Mouse (Mus musculus) frontal cortex, postnatal 14 days (tissue): ENCODE results near the gene Syn2.
"Not testable (repeated sequence)": the region's sequence is repeated elsewhere in the genome, so short reads cannot be mapped to it uniquely, and the experiment has no call there.

Source experiments
- DNase-seq, 2 experiments: peaks; one replicate each; pipeline ENCODE4 v3.0.0; 2022; ENCODE audit warnings: low spot score in 2 of 2

Gene Syn2

GRCm38 (mm10) chr6:115174845-115175244 lies 40.1 kb downstream of the Syn2 start:
- DNase-seq: no peak

GRCm38 (mm10) chr6:115178826-115179225 lies 44.1 kb downstream of the Syn2 start:
- DNase-seq: no peak

- no peak for DNase-seq
Observed at GRCm38 (mm10) chr6:115181094-115181493, 46.4 kb downstream of the Syn2 start.

GRCm38 (mm10) chr6:115191111-115191510 lies 56.4 kb downstream of the Syn2 start:
- no peak for DNase-seq

- DNase-seq: no peak
Observed at GRCm38 (mm10) chr6:115200753-115201152, 66.1 kb downstream of the Syn2 start.

- DNase-seq: no peak
Observed at GRCm38 (mm10) chr6:115203029-115203428, 68.3 kb downstream of the Syn2 start.

GRCm38 (mm10) chr6:115210187-115210586 lies 75.5 kb downstream of the Syn2 start:
- no peak for DNase-seq

GRCm38 (mm10) chr6:115210820-115211219 lies 76.1 kb downstream of the Syn2 start:
- no peak for DNase-seq

- DNase-seq: no peak
Observed at GRCm38 (mm10) chr6:115212132-115212903, 77.6 kb downstream of the Syn2 start.

GRCm38 (mm10) chr6:115213129-115213528 lies 78.4 kb downstream of the Syn2 start:
- DNase-seq: no peak

- DNase-seq: no peak
Observed at GRCm38 (mm10) chr6:115221215-115221641, 86.5 kb downstream of the Syn2 start.

GRCm38 (mm10) chr6:115225519-115225918 lies 90.8 kb downstream of the Syn2 start:
- DNase-seq: no peak

- no peak for DNase-seq
Observed at GRCm38 (mm10) chr6:115227043-115227442, 92.3 kb downstream of the Syn2 start, which contains the start of gene Gm17482. Gm17482 (plus strand) TSS chr6:115227343.

- peak; percentile 47 to 82 for DNase-seq
Observed at GRCm38 (mm10) chr6:115227529-115227928, 92.8 kb downstream of the Syn2 start.

- no peak for DNase-seq
Observed at GRCm38 (mm10) chr6:115230557-115230956, 95.9 kb downstream of the Syn2 start.

GRCm38 (mm10) chr6:115231836-115232235 lies 97.1 kb downstream of the Syn2 start:
- DNase-seq: no peak

- DNase-seq: no peak
Observed at GRCm38 (mm10) chr6:115232562-115232961, 97.9 kb downstream of the Syn2 start.

GRCm38 (mm10) chr6:115238031-115239027 lies 103.6 kb downstream of the Syn2 start:
- DNase-seq: no peak

GRCm38 (mm10) chr6:115239335-115239734 lies 104.6 kb downstream of the Syn2 start:
- no peak for DNase-seq

GRCm38 (mm10) chr6:115240431-115240830 lies 105.7 kb downstream of the Syn2 start:
- DNase-seq: not testable (repeated sequence)

- DNase-seq: no peak
Observed at GRCm38 (mm10) chr6:115241131-115241699, 106.5 kb downstream of the Syn2 start.

- no peak for DNase-seq
Observed at GRCm38 (mm10) chr6:115241939-115242338, 107.2 kb downstream of the Syn2 start.
